Mouse (Mus musculus) MEL (cell line): Measurements from ENCODE around the gene Wwc2. TPM values are rescaled to one million over a fixed set of nuclear protein-coding genes. Genes with fewer than 3 reads are reported as not detected.
A peak's percentile ranks its signal among the peaks of the same experiment; 100 is the strongest.

ENCODE experiments used
- DNase-seq: peaks from one replicate; pipeline ENCODE4 v3.0.0; 2011; ENCODE audit warnings: low read depth, low spot score
- H3K27ac ChIP-seq: 2 replicates; pipeline ENCODE4 v1.5.1; 2012; ENCODE audit warnings: low read depth, mild to moderate bottlenecking, control low read depth, low read length, moderate library complexity; ENCODE audit not compliant: control insufficient read depth
- H3K27me3 ChIP-seq, 2 experiments: fragments of 150-350 bp in 1 of 2; sonication (generic) in 1 of 2; 2 replicates each; pipeline ENCODE4 v1.6.1; 2012; ENCODE audit warnings: low read length in 2 of 2, mild to moderate bottlenecking in 2 of 2, improper control_type of control experiment in 1 of 2, moderate library complexity in 1 of 2; ENCODE audit not compliant: insufficient read depth in 2 of 2, control insufficient read depth in 1 of 2
- H3K36me3 ChIP-seq, 2 experiments: 2 replicates each; pipeline ENCODE4 v1.6.1; 2012 to 2014; ENCODE audit warnings: low read length in 2 of 2, improper control_type of control experiment in 1 of 2, inconsistent platforms in 1 of 2, mild to moderate bottlenecking in 1 of 2; ENCODE audit not compliant: insufficient read depth in 2 of 2, control insufficient read depth in 1 of 2
- H3K4me1 ChIP-seq, 2 experiments: fragments of 150-350 bp in 1 of 2; sonication (generic) in 1 of 2; 2 replicates each; pipeline ENCODE4 v1.6.1; 2012; ENCODE audit warnings: low read length in 2 of 2, improper control_type of control experiment in 1 of 2, mild to moderate bottlenecking in 1 of 2; ENCODE audit not compliant: insufficient read depth in 2 of 2, control insufficient read depth in 1 of 2
- H3K4me3 ChIP-seq, 2 experiments: fragments of 150-350 bp in 1 of 2; sonication (generic) in 1 of 2; 2 replicates each; pipeline ENCODE4 v1.5.1; 2012; ENCODE audit warnings: low read depth in 2 of 2, low read length in 2 of 2, mild to moderate bottlenecking in 2 of 2, moderate library complexity in 2 of 2, control low read depth in 1 of 2, improper control_type of control experiment in 1 of 2; ENCODE audit not compliant: control insufficient read depth in 1 of 2, insufficient read depth in 1 of 2
- H3K79me2 ChIP-seq: 2 replicates; pipeline ENCODE4 v1.6.1; 2012; ENCODE audit warnings: mild to moderate bottlenecking, low read length, moderate library complexity; ENCODE audit not compliant: control insufficient read depth, poor library complexity, insufficient read depth
- H3K9ac ChIP-seq: 2 replicates; pipeline ENCODE4 v1.6.1; 2012; ENCODE audit warnings: low read depth, mild to moderate bottlenecking, control low read depth, low read length, moderate library complexity; ENCODE audit not compliant: control insufficient read depth, poor library complexity, severe bottlenecking
- H3K9me3 ChIP-seq: fragments of 150-350 bp; sonication (generic); replicated peaks from 2 replicates; pipeline ENCODE4 v1.6.1; 2012; ENCODE audit warnings: mild to moderate bottlenecking, low read length, improper control_type of control experiment, moderate library complexity; ENCODE audit not compliant: insufficient read depth
- CHD2 ChIP-seq: IDR thresholded peaks from 2 replicates; pipeline ENCODE4 v1.6.1; 2011; ENCODE audit warnings: low read length, improper control_type of control experiment
- CTCF ChIP-seq, 3 experiments: IDR thresholded peaks in 2 of 3; conservative IDR thresholded peaks in 1 of 3; 2 replicates each; pipeline ENCODE4 v1.5.1; 2011 to 2012; ENCODE audit warnings: low read length in 3 of 3, low read depth in 2 of 3, mild to moderate bottlenecking in 2 of 3, improper control_type of control experiment in 1 of 3, inconsistent platforms in 1 of 3, mixed read lengths in 1 of 3, moderate library complexity in 1 of 3; ENCODE audit not compliant: control insufficient read depth in 1 of 3, insufficient read depth in 1 of 3, poor library complexity in 1 of 3, severe bottlenecking in 1 of 3
- ETS1 ChIP-seq: IDR thresholded peaks from 2 replicates; pipeline ENCODE4 v1.6.1; 2012; ENCODE audit warnings: low read depth, mild to moderate bottlenecking, inconsistent platforms, low read length, improper control_type of control experiment, moderate library complexity
- GABPA ChIP-seq: IDR thresholded peaks from 2 replicates; pipeline ENCODE4 v1.6.1; 2012; ENCODE audit warnings: low read depth, mild to moderate bottlenecking, inconsistent platforms, low read length, improper control_type of control experiment, moderate library complexity
- HCFC1 ChIP-seq: IDR thresholded peaks from 2 replicates; pipeline ENCODE4 v1.6.1; 2012; ENCODE audit warnings: low read depth, mild to moderate bottlenecking, inconsistent platforms, low read length, improper control_type of control experiment, moderate library complexity
- JUND ChIP-seq: IDR thresholded peaks from 2 replicates; pipeline ENCODE4 v1.6.1; 2011; ENCODE audit warnings: low read depth, mild to moderate bottlenecking, improper control_type of control experiment, low read length
- MAFK ChIP-seq: IDR thresholded peaks from 2 replicates; pipeline ENCODE4 v1.6.1; 2011; ENCODE audit warnings: low read depth, mild to moderate bottlenecking, low read length, improper control_type of control experiment, borderline replicate concordance
- MAX ChIP-seq: IDR thresholded peaks from 2 replicates; pipeline ENCODE4 v1.6.1; 2011; ENCODE audit warnings: low read length, improper control_type of control experiment
- MAZ ChIP-seq: IDR thresholded peaks from 2 replicates; pipeline ENCODE4 v1.6.1; 2012; ENCODE audit warnings: low read depth, mild to moderate bottlenecking, inconsistent platforms, low read length, improper control_type of control experiment
- MXI1 ChIP-seq: IDR thresholded peaks from 2 replicates; pipeline ENCODE4 v1.6.1; 2011; ENCODE audit warnings: mild to moderate bottlenecking, low read depth, low read length, improper control_type of control experiment
- MYC ChIP-seq: IDR thresholded peaks from 2 replicates; pipeline ENCODE4 v1.6.1; 2011; ENCODE audit warnings: low read depth, mild to moderate bottlenecking, low read length, improper control_type of control experiment, moderate library complexity
- NELFE ChIP-seq: IDR thresholded peaks from 2 replicates; pipeline ENCODE4 v1.6.1; 2011; ENCODE audit warnings: low read depth, low read length, improper control_type of control experiment
- NRF1 ChIP-seq: IDR thresholded peaks from 2 replicates; pipeline ENCODE4 v1.6.1; 2014; ENCODE audit warnings: low read depth, mild to moderate bottlenecking, inconsistent platforms, low read length, improper control_type of control experiment, moderate library complexity; ENCODE audit not compliant: poor library complexity, insufficient read depth, severe bottlenecking
- POLR2A ChIP-seq, 2 experiments: IDR thresholded peaks; 2 replicates each; pipeline ENCODE4 v1.6.1; 2011 to 2012; ENCODE audit warnings: low read length in 2 of 2, mild to moderate bottlenecking in 2 of 2, control low read depth in 1 of 2, improper control_type of control experiment in 1 of 2, low read depth in 1 of 2, moderate library complexity in 1 of 2; ENCODE audit not compliant: control insufficient read depth in 1 of 2, insufficient read depth in 1 of 2, poor library complexity in 1 of 2
- RCOR1 ChIP-seq: IDR thresholded peaks from 2 replicates; pipeline ENCODE4 v1.6.1; 2012; ENCODE audit warnings: low read depth, mild to moderate bottlenecking, inconsistent platforms, low read length, improper control_type of control experiment
- SIN3A ChIP-seq: IDR thresholded peaks from 2 replicates; pipeline ENCODE4 v1.6.1; 2012; ENCODE audit warnings: low read length, improper control_type of control experiment, inconsistent platforms
- SMC3 ChIP-seq: IDR thresholded peaks from 2 replicates; pipeline ENCODE4 v1.6.1; 2011; ENCODE audit warnings: low read depth, low read length, improper control_type of control experiment
- TAL1 ChIP-seq: IDR thresholded peaks from 2 replicates; pipeline ENCODE4 v1.6.1; 2012; ENCODE audit warnings: mild to moderate bottlenecking, inconsistent platforms, low read length, moderate library complexity, mixed read lengths
- TCF12 ChIP-seq: IDR thresholded peaks from 2 replicates; pipeline ENCODE4 v1.6.1; 2014; ENCODE audit warnings: low read depth, mild to moderate bottlenecking, inconsistent platforms, low read length, improper control_type of control experiment, moderate library complexity
- UBTF ChIP-seq: IDR thresholded peaks from 2 replicates; pipeline ENCODE4 v1.6.1; 2012; ENCODE audit warnings: low read depth, mild to moderate bottlenecking, inconsistent platforms, low read length, improper control_type of control experiment, moderate library complexity, borderline replicate concordance; ENCODE audit not compliant: insufficient read depth
- USF1 ChIP-seq: IDR thresholded peaks from 2 replicates; pipeline ENCODE4 v1.6.1; 2014; ENCODE audit warnings: low read depth, mild to moderate bottlenecking, inconsistent platforms, low read length, improper control_type of control experiment, moderate library complexity
- ZKSCAN1 ChIP-seq: IDR thresholded peaks from 2 replicates; pipeline ENCODE4 v1.6.1; 2012; ENCODE audit warnings: low read depth, mild to moderate bottlenecking, inconsistent platforms, low read length, improper control_type of control experiment, moderate library complexity
- ZMIZ1 ChIP-seq: IDR thresholded peaks from 2 replicates; pipeline ENCODE4 v1.6.1; 2012; ENCODE audit warnings: low read depth, mild to moderate bottlenecking, inconsistent platforms, low read length, improper control_type of control experiment, moderate library complexity
- ZNF384 ChIP-seq: IDR thresholded peaks from 2 replicates; pipeline ENCODE4 v1.6.1; 2012; ENCODE audit warnings: low read depth, mild to moderate bottlenecking, inconsistent platforms, low read length, improper control_type of control experiment
- polyA plus RNA-seq, 2 experiments: library from polyadenylated mRNA; stranded (reverse) in 1 of 2; unstranded in 1 of 2; fragments of >175 nt in 1 of 2; fragments of >200 nt in 1 of 2; gene quantifications; 2 replicates each; pipeline versions ENCODE4 v1.2.1 to v1.2.4; 2012; ENCODE audit warnings: low replicate concordance in 2 of 2, low read depth in 1 of 2; ENCODE audit not compliant: insufficient read length in 2 of 2, insufficient read depth in 1 of 2, missing spikeins in 1 of 2
- total RNA-seq: library from RNA; depleted of rRNA; stranded (reverse); fragments of 300-350 nt; gene quantifications from 2 replicates; pipeline ENCODE4 v1.2.3, GENCODE M21; 2012

Wwc2 gene
- total and polyA plus RNA-seq, 3 experiments = 7.5 to 14.8 TPM; not detected in 1

DNA sequence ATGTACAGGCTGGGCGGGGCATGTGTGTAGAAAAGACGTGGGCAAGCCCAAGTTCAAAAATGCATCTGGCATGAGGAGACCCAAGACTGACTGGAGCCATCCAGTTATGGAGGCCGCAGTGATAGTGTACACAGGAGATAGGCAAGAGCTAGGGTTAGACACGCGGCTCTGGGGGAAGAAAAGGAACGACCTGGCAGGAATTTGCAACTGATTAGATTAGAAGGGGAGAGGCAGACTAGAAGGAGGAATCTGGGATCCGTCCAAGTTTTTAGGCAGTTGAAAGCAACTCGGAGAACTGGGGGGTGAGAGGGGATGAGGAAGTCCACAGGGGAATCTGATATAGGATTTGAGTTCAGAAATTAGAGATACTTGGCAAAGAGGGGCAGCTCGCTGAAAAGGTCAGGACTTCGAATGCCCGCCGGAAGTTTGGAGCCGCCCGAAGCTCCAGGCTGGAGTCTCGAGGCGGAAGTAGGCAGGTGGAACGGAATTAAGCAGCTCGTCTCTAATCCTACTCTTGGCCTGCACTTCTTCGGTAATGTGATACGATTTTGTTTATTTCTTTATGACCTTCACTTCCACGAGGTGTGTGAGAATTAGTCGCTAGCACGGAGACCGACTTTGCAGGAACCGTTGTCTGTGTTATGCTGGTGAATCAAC is 4.0 kb upstream of the Wwc2 start (continued):
- no peak for TF ChIP-seq ZNF384
- no peak; the same call in 1 of the 2 replicates for TF ChIP-seq MAX
- no peak for TF ChIP-seq CTCF (IDR thresholded peaks at IDR 0.05 in 2 of 3, conservative IDR thresholded peaks at IDR 0.05 in 1 of 3; ENCODE audit: control insufficient read depth in 1 of 3, insufficient read depth in 1 of 3, low read depth in 2 of 3, low read length in 3 of 3, poor library complexity in 1 of 3, severe bottlenecking in 1 of 3)
- TF ChIP-seq JUND = no peak
- no peak for TF ChIP-seq CHD2
- no peak; the same call in 1 of the 2 replicates for TF ChIP-seq SMC3
- no peak for TF ChIP-seq MAZ
- TF ChIP-seq MAFK = peak; percentile 13; the same call in 1 of the 2 replicates
- TF ChIP-seq TAL1 = peak; percentile 37; the same call in 1 of the 2 replicates
- no peak for TF ChIP-seq USF1
- TF ChIP-seq MXI1 = peak; percentile 75

GRCm38 (mm10) chr8:47990386-47990772 is 345 bp downstream of the Wwc2 start:
- Histone ChIP-seq H3K27ac (peak overlapping the region; percentile 72), H3K27me3 (no peaks in the 10 kb centered on the region), H3K36me3 (peaks cover 0 to 13% of the 10 kb centered on the region in 2 experiments; a peak in 2 of 4 replicates), H3K9me3 (no peaks in the 10 kb centered on the region), H3K4me1 (peaks cover 5 to 19% of the 10 kb centered on the region in 2 experiments), H3K4me3 (peak overlapping the region; percentile 86 to 95), H3K9ac (peak overlapping the region; percentile 91), H3K79me2 (peaks cover 35% of the 10 kb centered on the region)
- peak; percentile 95 for DNase-seq
- TF ChIP-seq GABPA (0 out of 2 replicates have a peak, but pooled peaks have one; percentile 13), ZMIZ1 (peak; percentile 76; the same call in 1 of the 2 replicates), TCF12 (peak; percentile 41; the same call in 1 of the 2 replicates), POLR2A (IDR thresholded peaks at IDR 0.05; ENCODE audit: control insufficient read depth in 1 of 2, insufficient read depth in 1 of 2, low read depth in 1 of 2, low read length in 2 of 2, poor library complexity in 1 of 2) (peak; percentile 73 to 78; a peak in 3 of 4 replicates), SIN3A (peak; percentile 51), SMC3 (0 out of 2 replicates have a peak, but pooled peaks have one; percentile 2), HCFC1 (peak; percentile 32; the same call in 1 of the 2 replicates), CHD2 (no peak), NELFE (peak; percentile 67), NRF1 (0 out of 2 replicates have a peak, but pooled peaks have one; percentile 25), MYC (no peak), RCOR1 (peak; percentile 21; the same call in 1 of the 2 replicates), USF1 (0 out of 2 replicates have a peak, but pooled peaks have one; percentile 16), ZKSCAN1 (no peak), UBTF (peak; percentile 85; the same call in 1 of the 2 replicates), ZNF384 (no peak), ETS1 (peak; percentile 35; the same call in 1 of the 2 replicates)
